Mouse (Mus musculus) liver, embryonic 13.5 days (tissue): ENCODE data around the gene Mrpl23. TPM values are rescaled to one million over a fixed set of nuclear protein-coding genes. Genes with fewer than 3 reads are reported as not detected.

ENCODE experiments used
- ATAC-seq: fragments of 200-750 bp; cut with Nextera tagmentation; 2 replicates; pipeline ENCODE4 v1.8.0; 2017; ENCODE audit warnings: low read depth, mild to moderate bottlenecking, moderate number of reproducible peaks, moderate library complexity
- DNase-seq: peaks from one replicate; pipeline ENCODE4 v3.0.0; 2022
- H3K27ac ChIP-seq: fragments of 300-500 bp; sonication (generic); 2 replicates; pipeline ENCODE4 v1.5.1; 2015; ENCODE audit warnings: moderate library complexity, mild to moderate bottlenecking, inconsistent platforms
- H3K27me3 ChIP-seq: fragments of 300-500 bp; sonication (generic); 2 replicates; pipeline ENCODE4 v1.6.1; 2015; ENCODE audit warnings: mild to moderate bottlenecking, inconsistent platforms
- H3K36me3 ChIP-seq: fragments of 300-500 bp; sonication (generic); 2 replicates; pipeline ENCODE4 v1.6.1; 2015; ENCODE audit warnings: mild to moderate bottlenecking, inconsistent platforms
- H3K4me1 ChIP-seq: fragments of 300-500 bp; sonication (generic); replicated peaks from 2 replicates; pipeline ENCODE4 v1.6.1; 2015; ENCODE audit warnings: inconsistent platforms
- H3K4me2 ChIP-seq: fragments of 300-500 bp; sonication (generic); 2 replicates; pipeline ENCODE4 v1.6.1; 2015; ENCODE audit warnings: inconsistent platforms, mild to moderate bottlenecking, moderate library complexity
- H3K4me3 ChIP-seq: fragments of 300-500 bp; sonication (generic); replicated peaks from 2 replicates; pipeline ENCODE4 v1.5.1; 2015; ENCODE audit warnings: mild to moderate bottlenecking, inconsistent platforms
- H3K9ac ChIP-seq: fragments of 300-500 bp; sonication (generic); 2 replicates; pipeline ENCODE4 v1.6.1; 2015; ENCODE audit warnings: mild to moderate bottlenecking, inconsistent platforms
- H3K9me3 ChIP-seq: fragments of 300-500 bp; sonication (generic); replicated peaks from 2 replicates; pipeline ENCODE4 v1.6.1; 2016; ENCODE audit warnings: inconsistent platforms
- WGBS: fragments of 180-500 bp; shearing (Covaris S2); methylation state at CpG from one replicate; pipeline ENCODE4 v1.1.7; 2015; ENCODE audit not compliant: insufficient replicate concordance; 5-methylcytosine and 5-hydroxymethylcytosine counted together
- polyA plus RNA-seq: library from polyadenylated mRNA; unstranded; fragments of >200 nt; fragmentation: Nextera tagmentation; extraction: Ambion mirVana; gene quantifications from 2 replicates; pipeline ENCODE4 v1.2.1, GENCODE M21; 2015

Mrpl23 gene
- polyA plus RNA-seq, 1 experiment from 2014 or later, result 12.2 TPM

GRCm38 (mm10) chr7:142551691-142552090 is 19.2 kb downstream of the Mrpl23 start:
- Histone ChIP-seq H3K4me3 (no peak overlapping the region), H3K4me1 (peaks cover 43% of the 10 kb centered on the region)

GRCm38 (mm10) chr7:142552591-142553416 is 20.3 kb downstream of the Mrpl23 start:
- peak; percentile 36 for DNase-seq
- H3K4me2 ChIP-seq, result no peak overlapping the region
- no peaks in the 10 kb centered on the region for H3K36me3 ChIP-seq
- peak overlapping the region; percentile 71 for H3K27ac ChIP-seq
- H3K9ac ChIP-seq, result no peak overlapping the region
- 28% methylated on average over 13 of the region's 13 CpGs for WGBS
- H3K27me3 ChIP-seq, result no peaks in the 10 kb centered on the region
- ATAC-seq, result peak; percentile 76
- H3K9me3 ChIP-seq, result no peaks in the 10 kb centered on the region
- peaks cover 53% of the 10 kb centered on the region for H3K4me1 ChIP-seq
- no peak overlapping the region for H3K4me3 ChIP-seq

More at GRCm38 (mm10) chr7:142551691-142552090, 19.2 kb downstream of the Mrpl23 start:
- no peak overlapping the region for H3K27ac ChIP-seq
- no peaks in the 10 kb centered on the region for H3K9me3 ChIP-seq
- H3K27me3 ChIP-seq, result no peaks in the 10 kb centered on the region
- ATAC-seq (no peak), DNase-seq (no peak)
- H3K36me3 ChIP-seq, result no peaks in the 10 kb centered on the region
- WGBS, result 78% methylated on average over 5 of the region's 5 CpGs
- H3K9ac ChIP-seq, result no peak overlapping the region
- no peak overlapping the region for H3K4me2 ChIP-seq

- 35% methylated on average over 11 of the region's 11 CpGs for WGBS
- Histone ChIP-seq H3K4me3 (no peak overlapping the region), H3K27me3 (no peaks in the 10 kb centered on the region), H3K9me3 (no peaks in the 10 kb centered on the region), H3K36me3 (no peaks in the 10 kb centered on the region), H3K27ac (peak overlapping the region; percentile 76), H3K4me1 (peaks cover 55% of the 10 kb centered on the region), H3K9ac (no peak overlapping the region; the same call in 1 of the 2 replicates), H3K4me2 (no peak overlapping the region)
- ATAC-seq (no peak; the same call in 1 of the 2 replicates), DNase-seq (no peak)
Measured at GRCm38 (mm10) chr7:142553417-142554335, 21.2 kb downstream of the Mrpl23 start.

- H3K4me3 ChIP-seq, result no peak overlapping the region
- no peak overlapping the region for H3K4me2 ChIP-seq
- peak overlapping the region; percentile 76 for H3K27ac ChIP-seq
- peaks cover 56% of the 10 kb centered on the region for H3K4me1 ChIP-seq
- 48% methylated on average over 1 of the region's 1 CpGs for WGBS
- ATAC-seq, result no peak
- H3K9ac ChIP-seq, result no peak overlapping the region
- no peaks in the 10 kb centered on the region for H3K36me3 ChIP-seq
- no peaks in the 10 kb centered on the region for H3K9me3 ChIP-seq
- no peaks in the 10 kb centered on the region for H3K27me3 ChIP-seq
- no peak for DNase-seq
Measured at GRCm38 (mm10) chr7:142554625-142555024, 22.1 kb downstream of the Mrpl23 start.

- Histone ChIP-seq H3K36me3 (no peaks in the 10 kb centered on the region), H3K4me2 (no peak overlapping the region), H3K9ac (no peak overlapping the region), H3K27ac (no peak overlapping the region), H3K4me1 (peaks cover 65% of the 10 kb centered on the region), H3K4me3 (no peak overlapping the region), H3K9me3 (no peaks in the 10 kb centered on the region), H3K27me3 (no peaks in the 10 kb centered on the region)
- WGBS, result 75% methylated on average over 8 of the region's 8 CpGs
- no peak for ATAC-seq
- DNase-seq, result no peak
Measured at GRCm38 (mm10) chr7:142555366-142556088, 23.0 kb downstream of the Mrpl23 start.

GRCm38 (mm10) chr7:142556089-142556476 is 23.6 kb downstream of the Mrpl23 start:
- Histone ChIP-seq H3K9me3 (no peaks in the 10 kb centered on the region), H3K9ac (no peak overlapping the region), H3K36me3 (no peaks in the 10 kb centered on the region), H3K27ac (no peak overlapping the region), H3K4me3 (no peak overlapping the region), H3K27me3 (no peaks in the 10 kb centered on the region), H3K4me2 (no peak overlapping the region), H3K4me1 (peaks cover 70% of the 10 kb centered on the region)
- ATAC-seq (no peak), DNase-seq (no peak)
- 63% methylated on average over 2 of the region's 2 CpGs for WGBS

- H3K27ac ChIP-seq, result no peak overlapping the region
- H3K9ac ChIP-seq, result no peak overlapping the region
- no peak for DNase-seq
- H3K9me3 ChIP-seq, result no peaks in the 10 kb centered on the region
- H3K4me3 ChIP-seq, result no peak overlapping the region
- no peaks in the 10 kb centered on the region for H3K27me3 ChIP-seq
- no peaks in the 10 kb centered on the region for H3K36me3 ChIP-seq
- 35% methylated on average over 6 of the region's 6 CpGs for WGBS
- H3K4me2 ChIP-seq, result no peak overlapping the region
- no peak for ATAC-seq
- peaks cover 77% of the 10 kb centered on the region for H3K4me1 ChIP-seq
Measured at GRCm38 (mm10) chr7:142557696-142558095, 25.2 kb downstream of the Mrpl23 start.

- Histone ChIP-seq H3K4me1 (peaks cover 75% of the 10 kb centered on the region), H3K36me3 (no peaks in the 10 kb centered on the region), H3K4me2 (no peak overlapping the region), H3K9ac (no peak overlapping the region), H3K9me3 (no peaks in the 10 kb centered on the region), H3K27me3 (no peaks in the 10 kb centered on the region), H3K27ac (no peak overlapping the region), H3K4me3 (no peak overlapping the region)
- DNase-seq, result no peak
- no peak for ATAC-seq
- 69% methylated on average over 9 of the region's 9 CpGs for WGBS
Measured at GRCm38 (mm10) chr7:142558511-142559146, 26.1 kb downstream of the Mrpl23 start.

- Histone ChIP-seq H3K36me3 (no peaks in the 10 kb centered on the region), H3K27ac (peak overlapping the region; percentile 22; the same call in 1 of the 2 replicates), H3K9ac (no peak overlapping the region), H3K4me3 (no peak overlapping the region), H3K4me1 (peaks cover 72% of the 10 kb centered on the region), H3K9me3 (no peaks in the 10 kb centered on the region), H3K4me2 (no peak overlapping the region), H3K27me3 (no peaks in the 10 kb centered on the region)
- DNase-seq (no peak), ATAC-seq (no peak)
- 75% methylated on average over 5 of the region's 5 CpGs for WGBS
Measured at GRCm38 (mm10) chr7:142559651-142560175, 27.2 kb downstream of the Mrpl23 start.

GRCm38 (mm10) chr7:142560942-142561855 is 28.7 kb downstream of the Mrpl23 start:
- DNase-seq (no peak), ATAC-seq (peak; percentile 80)
- H3K4me1 ChIP-seq, result peaks cover 76% of the 10 kb centered on the region
- 38% methylated on average over 18 of the region's 18 CpGs for WGBS
- H3K9me3 ChIP-seq, result no peaks in the 10 kb centered on the region
- no peak overlapping the region for H3K4me2 ChIP-seq
- no peaks in the 10 kb centered on the region for H3K27me3 ChIP-seq
- H3K36me3 ChIP-seq, result no peaks in the 10 kb centered on the region
- no peak overlapping the region for H3K4me3 ChIP-seq
- H3K27ac ChIP-seq, result peak overlapping the region; percentile 83
- no peak overlapping the region; the same call in 1 of the 2 replicates for H3K9ac ChIP-seq
